Mouse (Mus musculus) kidney, adult 18-20 months (tissue): ENCODE results near the gene Cmtm3.

ENCODE experiments used
- DNase-seq: peaks from one replicate; pipeline ENCODE4 v3.0.0; 2021

Gene Cmtm3

DNA sequence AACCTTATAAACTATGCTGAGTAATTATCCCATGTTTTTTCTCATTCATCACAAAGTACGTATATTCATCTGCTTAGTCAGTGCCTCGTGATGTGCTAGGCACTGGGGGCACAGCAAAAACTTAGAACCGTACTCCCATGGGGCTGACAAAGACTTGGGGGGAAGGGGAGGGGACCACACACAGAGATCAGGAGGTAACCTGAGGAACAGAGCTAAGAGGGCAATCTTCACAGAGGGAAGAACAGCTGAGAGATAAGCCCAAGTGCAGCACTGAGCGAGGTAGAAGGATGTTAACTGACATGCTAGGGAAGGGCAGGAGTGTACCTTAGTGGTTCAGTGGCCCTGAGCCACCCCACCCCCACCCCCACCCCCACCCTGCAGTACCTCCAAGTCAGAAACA is 47.5 kb downstream of the Cmtm3 start:
- no peak for DNase-seq

DNA sequence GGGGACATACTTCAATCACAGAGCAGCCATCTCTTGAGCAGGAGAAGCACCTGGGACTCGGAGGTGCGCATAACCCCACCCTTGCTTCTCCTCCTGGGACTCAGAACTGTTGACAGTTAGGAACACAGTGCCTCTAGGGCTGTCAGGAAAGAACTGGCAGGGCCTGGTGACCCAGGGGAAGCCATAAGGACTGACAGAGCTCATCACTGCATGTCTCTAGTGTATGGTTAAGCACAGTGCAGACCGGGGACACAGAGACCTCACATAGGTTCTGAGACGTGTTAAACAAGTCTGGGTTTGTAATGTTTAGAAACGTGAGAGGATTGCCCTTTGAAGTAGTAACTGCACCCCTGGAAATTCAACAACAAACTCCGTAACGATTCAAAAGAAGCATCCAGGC is 48.3 kb downstream of the Cmtm3 start:
- DNase-seq, result no peak

GRCm38 (mm10) chr8:104387980-104388379 is 48.8 kb downstream of the Cmtm3 start:
- peak; percentile 75 for DNase-seq

GRCm38 (mm10) chr8:104390245-104390644 is 51.0 kb downstream of the Cmtm3 start:
- DNase-seq, result no peak

DNA sequence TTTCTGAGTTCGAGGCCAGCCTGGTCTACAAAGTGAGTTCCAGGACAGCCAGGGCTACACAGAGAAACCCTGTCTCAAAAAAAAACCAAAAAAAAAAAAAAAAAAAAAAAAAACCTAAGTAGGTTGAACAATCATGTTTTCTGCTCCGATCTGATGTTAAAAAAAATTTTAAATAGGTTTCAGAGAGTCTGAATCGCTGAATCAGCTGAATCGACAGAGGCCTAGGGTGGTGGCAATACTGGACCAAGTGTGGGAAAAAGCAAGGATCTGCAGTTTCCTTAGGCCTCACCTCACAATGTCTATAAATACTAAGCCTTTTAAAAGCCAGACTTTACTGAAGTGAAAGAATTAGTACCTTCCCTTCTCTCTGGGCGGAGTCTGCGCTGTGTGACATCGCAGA is 53.9 kb downstream of the Cmtm3 start:
- DNase-seq, result no peak

GRCm38 (mm10) chr8:104393767-104394166 is 54.6 kb downstream of the Cmtm3 start:
- no peak for DNase-seq

DNA sequence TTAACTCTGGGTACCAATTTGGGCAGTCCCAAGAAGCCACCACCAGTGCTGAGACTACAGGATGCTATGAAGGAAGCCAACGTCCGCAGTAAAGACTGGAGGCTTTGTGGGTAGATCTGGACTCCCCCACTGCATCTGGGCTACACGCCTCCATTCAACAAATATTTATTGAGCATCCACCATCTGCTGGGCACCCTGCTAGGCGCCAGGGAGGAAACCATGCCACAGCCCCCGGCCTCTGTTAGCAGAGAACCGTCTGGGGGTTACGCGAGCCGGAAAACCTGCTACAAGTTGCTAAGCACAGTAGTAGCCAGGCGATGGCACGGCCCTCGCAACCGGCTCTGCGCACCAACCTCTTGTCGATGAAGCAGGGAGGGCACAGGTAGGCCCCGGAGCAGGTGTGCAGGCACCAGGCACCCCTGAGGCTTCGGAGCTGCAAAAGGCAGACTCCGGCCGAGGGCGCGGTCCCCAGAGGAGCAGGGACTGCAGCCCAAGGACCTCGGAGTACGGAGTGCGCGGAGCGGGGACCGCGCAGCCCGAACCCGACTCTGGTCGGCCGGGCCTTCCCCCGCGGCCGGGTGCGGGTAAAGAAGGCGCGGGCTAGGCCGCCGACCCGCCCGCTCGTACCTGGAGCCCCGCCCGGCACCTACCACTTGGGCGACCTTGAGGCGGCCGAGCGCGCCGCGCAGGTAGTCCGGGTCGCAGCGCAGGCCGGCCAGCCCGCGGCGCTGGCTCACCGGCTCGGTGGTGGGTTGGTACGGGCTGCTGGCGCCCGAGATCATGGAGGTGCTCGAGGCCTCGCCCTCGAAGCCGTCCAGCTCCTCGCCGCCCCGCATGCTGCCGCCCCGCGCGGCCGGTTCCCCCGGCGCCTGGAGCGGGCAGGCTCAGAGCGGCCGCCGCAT is 55.8 kb downstream of the Cmtm3 start:
- DNase-seq, result peak; percentile 69

GRCm38 (mm10) chr8:104395703-104396357 is 56.6 kb downstream of the Cmtm3 start, which contains the start of gene Cmtm4:
Gene Cmtm4 (minus strand): TSS chr8:104395807.
- DNase-seq, result peak; percentile 73
